Mouse (Mus musculus) cerebral cortex, adult 2 months (tissue): ENCODE measurements around the gene Ehmt1.

Experiments
- WGBS: fragments of 180-500 bp; shearing (Covaris S2); methylation state at CpG from one replicate; pipeline ENCODE4 v1.1.7; 2018; 5-methylcytosine and 5-hydroxymethylcytosine counted together

Gene Ehmt1

DNA sequence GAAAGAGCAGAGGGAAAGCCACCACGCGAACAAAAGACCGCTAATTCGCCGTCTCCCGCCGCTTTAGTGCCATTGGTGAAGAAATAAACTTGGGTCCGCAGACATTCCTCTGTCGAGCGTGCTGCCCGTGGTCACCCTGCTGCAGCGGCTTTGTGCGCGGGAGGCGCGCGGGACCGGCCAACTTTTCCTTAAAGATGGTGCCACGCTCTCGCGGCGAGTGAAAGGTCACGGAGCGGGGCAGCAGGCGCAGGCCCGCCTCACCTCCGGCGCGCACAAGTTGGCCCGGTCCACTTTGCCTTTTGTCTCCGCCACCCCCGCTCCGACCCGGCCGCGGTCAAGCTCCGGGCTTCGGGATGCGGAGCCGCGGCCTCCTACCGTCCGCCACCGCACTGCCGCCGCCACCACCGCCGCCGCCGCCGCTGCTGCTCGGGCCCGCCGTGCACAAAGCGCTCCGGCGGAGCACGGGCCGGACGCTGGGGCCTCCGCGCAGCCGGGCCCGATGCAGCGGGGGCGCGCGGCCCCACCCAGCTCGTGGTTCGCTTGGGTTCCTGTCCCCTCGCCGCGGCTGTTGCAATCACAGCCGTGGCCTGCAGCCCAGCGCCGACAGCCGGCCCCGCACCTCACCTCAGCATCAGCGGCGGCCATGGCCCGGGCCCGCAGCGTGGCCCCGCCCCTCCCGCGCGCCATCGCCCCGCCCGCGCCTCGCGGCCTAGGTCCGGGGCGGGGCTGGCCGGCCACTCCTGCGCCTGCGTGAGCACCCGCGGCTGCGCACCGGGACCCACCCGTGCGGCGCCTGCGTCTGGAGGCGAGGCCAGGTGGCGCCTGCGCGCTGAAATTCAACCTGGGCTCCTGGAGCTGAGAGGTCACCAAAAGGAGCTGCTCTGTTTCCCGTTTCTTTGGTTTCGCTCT is at the start of gene Ehmt1:
Gene Ehmt1 (minus strand): TSS at position 685 of the 909 bp plus-strand sequence.
- WGBS = under 1% methylated on average over 112 of the region's 112 CpGs

DNA sequence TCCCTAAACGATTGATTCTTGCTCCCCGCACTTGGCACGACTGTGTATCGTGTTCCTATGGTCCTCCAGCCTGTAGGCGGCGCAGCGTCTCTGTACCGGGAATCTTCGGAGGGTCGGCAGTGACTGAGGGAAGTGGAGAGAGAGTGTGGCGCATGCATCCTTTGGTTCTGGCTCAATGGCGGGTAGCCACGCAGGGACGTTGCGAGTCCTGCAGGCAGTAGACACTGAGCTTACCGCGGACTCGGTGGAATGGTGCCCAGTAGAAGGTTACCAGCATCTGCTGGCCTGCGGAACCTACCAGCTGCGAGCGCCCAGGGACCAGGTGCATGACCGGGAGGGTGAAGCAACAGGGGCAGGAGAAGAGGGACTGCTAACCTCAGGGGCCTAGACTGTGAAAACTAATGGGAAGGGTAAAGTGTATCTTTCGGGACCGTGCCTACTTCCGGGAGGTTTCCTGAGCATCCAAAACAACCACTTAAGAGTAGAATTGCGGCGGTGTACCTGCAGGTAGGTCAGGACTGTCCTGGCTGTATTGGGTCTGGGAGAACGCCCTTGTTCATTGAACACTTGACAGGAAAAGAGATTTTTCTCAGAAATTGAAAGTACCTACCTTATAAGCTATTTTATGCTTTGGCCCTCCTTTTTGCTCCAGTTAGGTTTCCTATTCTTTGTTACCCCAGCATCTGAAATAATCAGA is 43.0 kb upstream of the Ehmt1 start, which contains the start of gene Dph7:
Gene Dph7 (plus strand): TSS at position 97 of the 697 bp plus-strand sequence.
- WGBS = under 1% methylated on average over 28 of the region's 28 CpGs

DNA sequence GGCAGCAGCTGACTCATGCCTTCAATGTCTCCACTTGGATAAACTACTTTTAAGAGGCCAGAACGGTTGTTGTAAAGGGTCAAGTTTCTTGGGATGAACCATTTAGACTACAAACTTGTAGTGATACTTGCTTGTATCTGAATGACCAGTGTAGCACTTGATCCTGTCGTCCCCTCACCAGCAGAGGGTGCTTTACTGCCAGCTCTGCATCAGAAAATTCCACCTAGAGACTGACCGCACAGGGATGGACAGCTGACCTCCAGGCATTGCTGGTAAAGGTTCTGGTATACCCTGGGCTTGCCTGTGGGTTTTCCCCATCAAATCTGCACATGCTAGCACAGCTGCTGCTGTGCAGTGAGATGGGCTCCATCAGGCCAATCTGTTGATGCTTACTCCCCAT is 41.5 kb upstream of the Ehmt1 start:
- WGBS = 25% methylated on average over 3 of the region's 3 CpGs

GRCm38 (mm10) chr2:24952537-24953055 is 33.2 kb upstream of the Ehmt1 start:
- 90% methylated on average over 4 of the region's 4 CpGs for WGBS

DNA sequence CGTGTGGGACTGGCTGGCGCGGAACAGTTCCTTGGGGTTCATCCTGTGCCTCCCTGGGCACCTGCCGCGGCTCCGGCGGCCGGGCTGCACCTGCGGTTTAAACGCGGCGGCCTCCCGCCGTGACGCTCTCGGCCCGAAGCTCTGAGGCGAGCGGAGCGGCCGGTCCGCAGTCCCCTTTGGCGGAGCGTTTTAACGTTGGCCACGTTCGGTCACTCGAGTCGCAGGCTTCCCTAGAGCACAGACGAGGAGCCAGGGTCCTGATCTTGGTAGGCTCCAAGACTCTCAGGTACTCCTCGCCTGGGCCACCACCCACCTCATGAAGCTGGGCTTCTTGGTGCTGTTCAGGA is 30.7 kb upstream of the Ehmt1 start:
- 0% methylated on average over 31 of the region's 31 CpGs for WGBS

- 2% methylated on average over 107 of the region's 108 CpGs for WGBS
Observed at GRCm38 (mm10) chr2:24949421-24950188, 30.2 kb upstream of the Ehmt1 start, which contains the start of gene Zmynd19. TSS of gene Zmynd19 (plus strand) at chr2:24949792.

- 67% methylated on average over 2 of the region's 2 CpGs for WGBS
Observed at GRCm38 (mm10) chr2:24944304-24944703, 24.9 kb upstream of the Ehmt1 start.

- 75% methylated on average over 4 of the region's 4 CpGs for WGBS
Observed at GRCm38 (mm10) chr2:24942092-24942491, 22.7 kb upstream of the Ehmt1 start.

- WGBS = under 1% methylated on average over 49 of the region's 49 CpGs
Observed at GRCm38 (mm10) chr2:24935057-24935796, 15.8 kb upstream of the Ehmt1 start, which contains the start of gene Arrdc1. TSS of gene Arrdc1 (minus strand) at chr2:24935252.

DNA sequence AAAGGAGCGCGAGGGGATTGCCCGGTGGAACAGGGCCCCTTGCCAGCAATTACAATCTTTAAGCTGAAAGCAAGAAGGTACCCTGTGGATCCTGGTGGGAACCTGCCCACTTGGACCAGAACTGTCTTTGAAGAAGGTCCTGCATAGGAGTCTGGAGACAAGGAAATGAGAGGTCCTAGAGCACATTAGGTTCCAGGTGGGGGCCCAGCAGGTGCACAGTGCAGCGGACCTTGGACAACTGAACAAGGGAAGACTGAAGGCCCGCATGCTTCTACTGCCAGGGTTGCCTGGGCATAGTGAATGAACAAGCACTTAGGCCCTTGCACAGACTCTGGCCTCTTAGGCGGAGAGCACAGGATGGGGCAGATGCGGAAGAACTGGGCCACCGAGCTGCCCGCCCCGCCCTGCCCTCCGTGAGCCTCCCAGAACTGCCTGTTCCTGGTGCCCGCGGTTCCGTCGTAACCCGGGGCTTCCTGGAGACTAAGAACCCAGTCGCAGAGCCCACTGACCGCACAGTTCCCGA is 15.1 kb upstream of the Ehmt1 start:
- 6% methylated on average over 19 of the region's 19 CpGs for WGBS

DNA sequence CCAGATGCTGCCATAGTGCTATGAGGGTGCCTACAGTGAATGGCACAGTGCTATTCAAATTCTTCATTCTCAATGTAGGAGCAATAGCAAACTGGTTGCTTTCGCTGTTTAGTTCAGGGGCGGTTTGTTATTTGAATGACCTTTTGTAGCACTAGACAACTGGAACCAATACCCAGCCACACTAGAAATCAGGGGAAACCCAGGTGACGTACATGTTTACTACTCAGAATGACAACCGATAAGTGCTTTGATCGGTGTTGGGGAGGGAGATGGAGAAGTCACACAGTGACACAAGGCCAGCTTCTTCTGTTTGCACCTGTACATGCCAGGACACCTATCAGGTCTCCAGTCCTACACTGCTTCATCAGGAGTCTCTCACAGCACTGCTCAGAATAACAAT is 10.2 kb upstream of the Ehmt1 start:
- WGBS = 94% methylated on average over 5 of the region's 5 CpGs

- WGBS = 80% methylated on average over 2 of the region's 2 CpGs
Observed at GRCm38 (mm10) chr2:24929119-24929518, 9.7 kb upstream of the Ehmt1 start.

- WGBS = 54% methylated on average over 4 of the region's 4 CpGs
Observed at GRCm38 (mm10) chr2:24927810-24928479, 8.5 kb upstream of the Ehmt1 start.

- WGBS = 70% methylated on average over 7 of the region's 7 CpGs
Observed at GRCm38 (mm10) chr2:24926965-24927358, 7.5 kb upstream of the Ehmt1 start.

DNA sequence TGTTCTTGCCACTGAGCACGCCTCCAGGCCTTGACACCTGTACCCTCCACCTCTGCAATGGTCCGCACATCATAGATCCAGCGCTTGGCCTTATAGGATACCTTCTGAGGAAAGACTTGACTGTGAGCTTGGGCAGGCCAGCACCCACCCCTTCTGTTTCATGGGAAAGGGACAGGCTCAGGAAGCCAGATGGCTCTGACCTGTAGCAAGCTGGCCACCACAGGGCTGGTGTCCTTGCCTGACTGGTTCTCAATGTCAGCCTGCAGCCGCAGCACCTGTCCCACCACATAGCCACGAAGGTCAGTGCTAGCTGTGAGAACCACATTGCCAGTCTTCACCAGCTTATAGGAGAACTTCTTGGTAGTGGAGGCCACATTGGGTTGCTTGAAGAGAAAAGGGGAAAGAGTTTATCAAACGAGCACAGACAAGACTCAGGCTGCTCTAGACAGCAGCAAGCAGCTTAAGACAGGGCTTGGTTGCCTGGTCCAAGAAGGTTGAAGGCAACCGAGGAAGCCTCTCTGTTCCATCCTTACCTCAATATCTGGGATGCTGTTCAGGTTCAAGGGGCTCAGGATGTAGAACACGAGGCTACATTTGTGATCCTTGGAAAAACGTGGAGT is 7.0 kb upstream of the Ehmt1 start:
- 84% methylated on average over 9 of the region's 9 CpGs for WGBS

GRCm38 (mm10) chr2:24925284-24925683 is 5.9 kb upstream of the Ehmt1 start:
- WGBS = 91% methylated on average over 8 of the region's 8 CpGs

- WGBS = 47% methylated on average over 2 of the region's 2 CpGs
Observed at GRCm38 (mm10) chr2:24923561-24923960, 4.1 kb upstream of the Ehmt1 start.

DNA sequence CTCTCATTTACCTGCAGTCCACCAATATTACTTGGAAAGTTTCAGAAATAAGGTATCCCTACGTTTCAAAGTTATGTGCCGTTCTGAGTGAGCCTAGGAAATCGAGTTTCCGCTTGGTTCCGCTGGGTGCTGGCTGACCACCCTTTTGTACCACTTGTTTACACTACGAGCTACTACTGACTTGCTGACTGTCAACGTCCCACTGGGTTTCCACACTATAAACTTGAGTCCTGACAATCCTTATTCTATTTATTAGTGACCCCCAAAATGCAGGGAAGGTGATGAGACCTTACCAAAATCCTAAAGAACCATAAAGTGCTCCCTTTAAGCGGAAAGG is 393 bp upstream of the Ehmt1 start:
- 9% methylated on average over 8 of the region's 8 CpGs for WGBS

- 54% methylated on average over 3 of the region's 3 CpGs for WGBS
Observed at GRCm38 (mm10) chr2:24914762-24915161, 4.7 kb downstream of the Ehmt1 start.

- whole genome bisulfite sequencing = 90% methylated on average over 4 of the region's 4 CpGs
Observed at GRCm38 (mm10) chr2:24912189-24912588, 7.2 kb downstream of the Ehmt1 start.
